Mouse (Mus musculus): ENCODE measurements at regions not wholly inside any gene's neighbourhood (a gene's known extent, or its start where the extent isn't known, plus 50 kb on each side); places are given as distances from the start of the nearest gene placed in this dataset.
A peak's percentile ranks its signal among the peaks of the same experiment; 100 is the strongest.

GRCm38 (mm10) chr13:15802043-15802795 is 209.4 kb upstream of the Inhba start:
- Histone ChIP-seq H3K36me3 (ENCODE audit: insufficient read depth, low read length) (no peaks in the 10 kb centered on the region), H3K9ac (replicated peaks; ENCODE audit: low read depth) (no peak overlapping the region), H3K27ac (ENCODE audit: low read length) (no peak overlapping the region), H3K4me2 (replicated peaks; ENCODE audit: low read depth, low read length) (no peak overlapping the region), H3K4me3 (ENCODE audit: low read depth, low read length) (no peak overlapping the region), H3K4me1 (ENCODE audit: insufficient read depth, low read depth, low read length) (no peaks in the 10 kb centered on the region), H3K27me3 (replicated peaks; ENCODE audit: insufficient read depth, low read length) (no peaks in the 10 kb centered on the region), H3K9me3 (ENCODE audit: low read length) (no peaks in the 10 kb centered on the region)
- WGBS: 42% methylated on average over 16 of the region's 16 CpGs
- TF ChIP-seq CTCF (IDR thresholded peaks at IDR 0.05): no peak
- DNase-seq (ENCODE audit: low spot score) (peak; percentile 70), ATAC-seq (peak; percentile 85)

- 30% methylated on average over 1 of the region's 1 CpGs for WGBS
- H3K9me3 ChIP-seq (ENCODE audit: low read length): no peaks in the 10 kb centered on the region
- H3K27ac ChIP-seq (ENCODE audit: low read length): no peak overlapping the region
- no peak overlapping the region for H3K4me3 ChIP-seq (ENCODE audit: low read depth, low read length)
- TF ChIP-seq EP300 (IDR thresholded peaks at IDR 0.05) (no peak), CTCF (IDR thresholded peaks at IDR 0.05) (no peak)
- no peaks in the 10 kb centered on the region for H3K4me1 ChIP-seq (ENCODE audit: insufficient read depth, low read depth, low read length)
- H3K36me3 ChIP-seq (ENCODE audit: insufficient read depth, low read length): no peaks in the 10 kb centered on the region
- peak; percentile 17 for DNase-seq (ENCODE audit: low spot score)
- ATAC-seq: peak; percentile 48; the same call in 1 of the 2 replicates
- H3K9ac ChIP-seq (replicated peaks; ENCODE audit: low read depth): no peak overlapping the region
- H3K4me2 ChIP-seq (replicated peaks; ENCODE audit: low read depth, low read length): no peak overlapping the region
- no peaks in the 10 kb centered on the region for H3K27me3 ChIP-seq (replicated peaks; ENCODE audit: insufficient read depth, low read length)
Measured at GRCm38 (mm10) chr13:15803965-15804364, 207.7 kb upstream of the Inhba start.

DNA sequence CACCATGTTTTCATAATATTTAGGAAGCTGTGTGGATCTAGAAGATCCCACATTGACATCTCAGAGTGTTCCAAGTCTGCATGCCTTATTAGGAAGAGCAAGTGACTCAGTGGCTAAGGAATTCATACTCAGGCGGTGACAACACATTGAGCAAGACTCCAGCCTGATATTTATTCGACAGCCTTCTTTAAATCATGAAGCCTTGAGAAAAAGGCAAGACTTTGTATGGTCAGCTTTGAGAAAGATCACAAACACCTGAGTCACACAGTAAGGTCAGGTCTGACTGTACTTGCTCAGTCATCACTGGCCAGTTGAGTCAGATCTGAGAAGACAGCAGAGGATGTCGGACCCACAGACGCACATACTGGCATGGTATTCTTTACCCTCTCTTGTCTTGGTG is 204.7 kb upstream of the Inhba start:
- TF ChIP-seq CTCF (IDR thresholded peaks at IDR 0.05): no peak
- TF ChIP-seq EP300 (IDR thresholded peaks at IDR 0.05): no peak
- no peaks in the 10 kb centered on the region for H3K36me3 ChIP-seq (ENCODE audit: insufficient read depth, low read length)
- peak; percentile 51 for DNase-seq (ENCODE audit: low spot score)
- no peaks in the 10 kb centered on the region for H3K9me3 ChIP-seq (ENCODE audit: low read length)
- no peak overlapping the region for H3K4me3 ChIP-seq (ENCODE audit: low read depth, low read length)
- H3K4me1 ChIP-seq (ENCODE audit: insufficient read depth, low read depth, low read length): no peaks in the 10 kb centered on the region
- H3K27me3 ChIP-seq (replicated peaks; ENCODE audit: insufficient read depth, low read length): no peaks in the 10 kb centered on the region
- no peak for ATAC-seq
- no peak overlapping the region for H3K9ac ChIP-seq (replicated peaks; ENCODE audit: low read depth)
- H3K27ac ChIP-seq (ENCODE audit: low read length): no peak overlapping the region
- WGBS: 75% methylated on average over 4 of the region's 4 CpGs
- no peak overlapping the region for H3K4me2 ChIP-seq (replicated peaks; ENCODE audit: low read depth, low read length)

- Histone ChIP-seq H3K9me3 (ENCODE audit: low read length) (no peaks in the 10 kb centered on the region), H3K4me2 (replicated peaks; ENCODE audit: low read depth, low read length) (no peak overlapping the region), H3K27me3 (replicated peaks; ENCODE audit: insufficient read depth, low read length) (no peaks in the 10 kb centered on the region), H3K4me3 (ENCODE audit: low read depth, low read length) (no peak overlapping the region), H3K4me1 (ENCODE audit: insufficient read depth, low read depth, low read length) (no peaks in the 10 kb centered on the region), H3K27ac (ENCODE audit: low read length) (no peak overlapping the region), H3K9ac (replicated peaks; ENCODE audit: low read depth) (no peak overlapping the region), H3K36me3 (ENCODE audit: insufficient read depth, low read length) (no peaks in the 10 kb centered on the region)
- no peak for DNase-seq (ENCODE audit: low spot score)
- no peak for TF ChIP-seq CTCF (IDR thresholded peaks at IDR 0.05)
- TF ChIP-seq EP300 (IDR thresholded peaks at IDR 0.05): no peak
- WGBS: 58% methylated on average over 1 of the region's 1 CpGs
- no peak for ATAC-seq
Measured at GRCm38 (mm10) chr13:15822261-15822850, 189.3 kb upstream of the Inhba start.

- DNase-seq (ENCODE audit: low spot score) (no peak), ATAC-seq (no peak)
- Histone ChIP-seq H3K27ac (ENCODE audit: low read length) (no peak overlapping the region), H3K9me3 (ENCODE audit: low read length) (no peaks in the 10 kb centered on the region), H3K27me3 (replicated peaks; ENCODE audit: insufficient read depth, low read length) (no peaks in the 10 kb centered on the region), H3K9ac (replicated peaks; ENCODE audit: low read depth) (no peak overlapping the region), H3K4me2 (replicated peaks; ENCODE audit: low read depth, low read length) (no peak overlapping the region), H3K36me3 (ENCODE audit: insufficient read depth, low read length) (no peaks in the 10 kb centered on the region), H3K4me1 (ENCODE audit: insufficient read depth, low read depth, low read length) (no peaks in the 10 kb centered on the region), H3K4me3 (ENCODE audit: low read depth, low read length) (no peak overlapping the region)
- TF ChIP-seq EP300 (IDR thresholded peaks at IDR 0.05): no peak
Measured at GRCm38 (mm10) chr13:15845806-15846205, 165.8 kb upstream of the Inhba start.

GRCm38 (mm10) chr13:15848017-15848416 is 163.6 kb upstream of the Inhba start:
- H3K27ac ChIP-seq (ENCODE audit: low read length): no peak overlapping the region
- 64% methylated on average over 5 of the region's 5 CpGs for WGBS
- H3K4me2 ChIP-seq (replicated peaks; ENCODE audit: low read depth, low read length): no peak overlapping the region
- H3K4me1 ChIP-seq (ENCODE audit: insufficient read depth, low read depth, low read length): no peaks in the 10 kb centered on the region
- H3K9ac ChIP-seq (replicated peaks; ENCODE audit: low read depth): no peak overlapping the region
- H3K27me3 ChIP-seq (replicated peaks; ENCODE audit: insufficient read depth, low read length): no peaks in the 10 kb centered on the region
- no peaks in the 10 kb centered on the region for H3K9me3 ChIP-seq (ENCODE audit: low read length)
- no peak for TF ChIP-seq CTCF (IDR thresholded peaks at IDR 0.05)
- TF ChIP-seq EP300 (IDR thresholded peaks at IDR 0.05): no peak
- no peak overlapping the region for H3K4me3 ChIP-seq (ENCODE audit: low read depth, low read length)
- H3K36me3 ChIP-seq (ENCODE audit: insufficient read depth, low read length): no peaks in the 10 kb centered on the region
- peak; percentile 9 for DNase-seq (ENCODE audit: low spot score)
- no peak for ATAC-seq
